Mouse (Mus musculus) cortical plate, adult 2 months (tissue): ENCODE measurements around the gene Evx2.

Experiments
- CTCF ChIP-seq: fragments of 200-500 bp; IDR thresholded peaks from 2 replicates; pipeline ENCODE4 v1.5.1; 2011; ENCODE audit warnings: mild to moderate bottlenecking, control low read depth, low read length; ENCODE audit not compliant: insufficient read depth; ENCODE audit errors: extremely low read depth
- POLR2A ChIP-seq: fragments of 200-500 bp; IDR thresholded peaks from 2 replicates; pipeline ENCODE4 v1.6.1; 2011; ENCODE audit warnings: mild to moderate bottlenecking, low read length, control low read depth; ENCODE audit not compliant: insufficient read depth; ENCODE audit errors: extremely low read depth

DNA sequence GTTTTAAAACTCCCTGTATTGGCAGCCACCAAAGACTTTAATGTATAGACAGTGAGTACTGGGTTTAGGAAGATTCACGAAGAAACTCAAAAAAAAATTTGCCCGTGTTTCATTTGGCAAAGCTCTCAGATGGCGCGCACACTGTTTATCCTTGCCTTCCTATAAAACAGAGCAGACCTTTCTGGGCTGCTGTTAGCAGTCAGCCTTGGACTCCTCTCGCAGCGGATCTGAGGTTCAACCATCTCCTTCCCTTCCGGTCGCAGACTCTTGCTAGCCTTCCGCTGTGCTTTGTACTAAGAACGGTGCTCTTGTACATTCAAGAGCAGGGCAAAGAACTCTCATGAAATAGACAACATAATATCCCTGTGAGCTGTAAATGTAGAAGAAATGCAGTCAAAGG, 39.0 kb downstream of the Evx2 start:
- TF ChIP-seq POLR2A, result no peak
- no peak for TF ChIP-seq CTCF
